Mouse (Mus musculus): ENCODE measurements around the gene Gm13757. TPM values are rescaled to one million over a fixed set of nuclear protein-coding genes. Genes with fewer than 3 reads are reported as not detected.
"Not testable (repeated sequence)": the region's sequence is repeated elsewhere in the genome, so short reads cannot be mapped to it uniquely, and the experiment has no call there.

The Gm13757 gene
- not detected in 2 replicates for polyA plus RNA-seq (2015; fragmentation: Nextera tagmentation; extraction: Ambion mirVana)

GRCm38 (mm10) chr2:88449031-88449430 lies at the start of gene Gm13757:
Gm13757 (minus strand) TSS chr2:88449131.
- Histone ChIP-seq H3K4me2 (replicated peaks; ENCODE audit: low read depth, low read length) (no peak within 1 kb of the TSS), H3K36me3 (ENCODE audit: insufficient read depth, low read length) (no peaks in the 10 kb centered on the region), H3K27me3 (replicated peaks; ENCODE audit: insufficient read depth, low read length) (no peaks in the 10 kb centered on the region), H3K9me3 (ENCODE audit: low read length) (no peaks in the 10 kb centered on the region), H3K4me1 (ENCODE audit: insufficient read depth, low read depth, low read length) (no peaks in the 10 kb centered on the region), H3K4me3 (ENCODE audit: low read depth, low read length) (no peak within 1 kb of the TSS), H3K9ac (replicated peaks; ENCODE audit: low read depth) (no peak within 1 kb of the TSS), H3K27ac (ENCODE audit: low read length) (no peak within 1 kb of the TSS)
- no peak for TF ChIP-seq EP300 (IDR thresholded peaks at IDR 0.05)
- TF ChIP-seq CTCF (IDR thresholded peaks at IDR 0.05) = no peak
- WGBS = 92% methylated on average over 1 of the region's 1 CpGs
- ATAC-seq (no peak), DNase-seq (ENCODE audit: low spot score) (no peak)

GRCm38 (mm10) chr2:88493020-88493419 lies 44.1 kb upstream of the Gm13757 start, which contains the start of gene Olfr1185-ps1:
Olfr1185-ps1 (plus strand) TSS chr2:88493320.
- Histone ChIP-seq H3K9ac (replicated peaks; ENCODE audit: low read depth) (no peak within 1 kb of the TSS), H3K9me3 (ENCODE audit: low read length) (no peaks in the 10 kb centered on the region), H3K4me2 (replicated peaks; ENCODE audit: low read depth, low read length) (no peak within 1 kb of the TSS), H3K4me3 (ENCODE audit: low read depth, low read length) (no peak within 1 kb of the TSS), H3K27me3 (replicated peaks; ENCODE audit: insufficient read depth, low read length) (no peaks in the 10 kb centered on the region), H3K36me3 (ENCODE audit: insufficient read depth, low read length) (no peaks in the 10 kb centered on the region), H3K27ac (ENCODE audit: low read length) (no peak within 1 kb of the TSS), H3K4me1 (ENCODE audit: insufficient read depth, low read depth, low read length) (no peaks in the 10 kb centered on the region)
- no peak for DNase-seq (ENCODE audit: low spot score)
- 55% methylated on average over 2 of the region's 2 CpGs for WGBS
- no peak for ATAC-seq
- TF ChIP-seq CTCF (IDR thresholded peaks at IDR 0.05) = no peak
- TF ChIP-seq EP300 (IDR thresholded peaks at IDR 0.05) = no peak

GRCm38 (mm10) chr2:88483298-88483697 lies 34.4 kb upstream of the Gm13757 start, which contains the start of gene Olfr1184:
Olfr1184 (plus strand) TSS chr2:88483598.
- ATAC-seq = no peak
- Histone ChIP-seq H3K4me3 (ENCODE audit: low read depth, low read length) (no peak within 1 kb of the TSS), H3K27ac (ENCODE audit: low read length) (no peak within 1 kb of the TSS), H3K4me2 (replicated peaks; ENCODE audit: low read depth, low read length) (no peak within 1 kb of the TSS), H3K9me3 (ENCODE audit: low read length) (no peaks in the 10 kb centered on the region), H3K4me1 (ENCODE audit: insufficient read depth, low read depth, low read length) (no peaks in the 10 kb centered on the region), H3K9ac (replicated peaks; ENCODE audit: low read depth) (no peak within 1 kb of the TSS), H3K27me3 (replicated peaks; ENCODE audit: insufficient read depth, low read length) (no peaks in the 10 kb centered on the region), H3K36me3 (ENCODE audit: insufficient read depth, low read length) (no peaks in the 10 kb centered on the region)
- TF ChIP-seq CTCF (IDR thresholded peaks at IDR 0.05) (no peak), EP300 (IDR thresholded peaks at IDR 0.05) (no peak)
- WGBS = 83% methylated on average over 2 of the region's 2 CpGs
- no peak for DNase-seq (ENCODE audit: low spot score)

- H3K27ac ChIP-seq (ENCODE audit: low read length); H3K4me2 ChIP-seq (replicated peaks; ENCODE audit: low read depth, low read length); H3K4me3 ChIP-seq (ENCODE audit: low read depth, low read length); H3K27me3 ChIP-seq (replicated peaks; ENCODE audit: insufficient read depth, low read length); DNase-seq (ENCODE audit: low spot score); H3K9me3 ChIP-seq (ENCODE audit: low read length); H3K36me3 ChIP-seq (ENCODE audit: insufficient read depth, low read length); H3K4me1 ChIP-seq (ENCODE audit: insufficient read depth, low read depth, low read length); ATAC-seq; H3K9ac ChIP-seq (replicated peaks; ENCODE audit: low read depth): not testable (repeated sequence)
- 92% methylated on average over 1 of the region's 1 CpGs for WGBS
These were observed 5.6 kb upstream of the Gm13757 start, which contains the start of gene Olfr1183 for GRCm38 (mm10) chr2:88454567-88454966. Olfr1183 (plus strand) TSS chr2:88454867.

GRCm38 (mm10) chr2:88426071-88426470 lies 22.9 kb downstream of the Gm13757 start, which contains the start of gene Olfr1181:
Olfr1181 (minus strand) TSS chr2:88426171.
- TF ChIP-seq EP300 (IDR thresholded peaks at IDR 0.05) = no peak
- no peak for TF ChIP-seq CTCF (IDR thresholded peaks at IDR 0.05)

GRCm38 (mm10) chr2:88419051-88419450 lies 29.9 kb downstream of the Gm13757 start, which contains the start of gene Olfr1180:
Olfr1180 (minus strand) TSS chr2:88419151.
- WGBS = 59% methylated on average over 2 of the region's 2 CpGs
- DNase-seq (ENCODE audit: low spot score) (no peak), ATAC-seq (no peak)
- Histone ChIP-seq H3K4me2 (replicated peaks; ENCODE audit: low read depth, low read length) (no peak within 1 kb of the TSS), H3K36me3 (ENCODE audit: insufficient read depth, low read length) (no peaks in the 10 kb centered on the region), H3K9ac (replicated peaks; ENCODE audit: low read depth) (no peak within 1 kb of the TSS), H3K27ac (ENCODE audit: low read length) (no peak within 1 kb of the TSS), H3K9me3 (ENCODE audit: low read length) (no peaks in the 10 kb centered on the region), H3K27me3 (replicated peaks; ENCODE audit: insufficient read depth, low read length) (no peaks in the 10 kb centered on the region), H3K4me1 (ENCODE audit: insufficient read depth, low read depth, low read length) (no peaks in the 10 kb centered on the region), H3K4me3 (ENCODE audit: low read depth, low read length) (no peak within 1 kb of the TSS)
- no peak for TF ChIP-seq EP300 (IDR thresholded peaks at IDR 0.05)
- no peak for TF ChIP-seq CTCF (IDR thresholded peaks at IDR 0.05)

More at GRCm38 (mm10) chr2:88426071-88426470, 22.9 kb downstream of the Gm13757 start, which contains the start of gene Olfr1181:
- Histone ChIP-seq H3K9me3 (ENCODE audit: low read length) (no peaks in the 10 kb centered on the region), H3K27ac (ENCODE audit: low read length) (no peak within 1 kb of the TSS), H3K27me3 (replicated peaks; ENCODE audit: insufficient read depth, low read length) (no peaks in the 10 kb centered on the region), H3K36me3 (ENCODE audit: insufficient read depth, low read length) (no peaks in the 10 kb centered on the region), H3K9ac (replicated peaks; ENCODE audit: low read depth) (no peak within 1 kb of the TSS), H3K4me1 (ENCODE audit: insufficient read depth, low read depth, low read length) (no peaks in the 10 kb centered on the region), H3K4me2 (replicated peaks; ENCODE audit: low read depth, low read length) (no peak within 1 kb of the TSS), H3K4me3 (ENCODE audit: low read depth, low read length) (no peak within 1 kb of the TSS)
- 76% methylated on average over 1 of the region's 1 CpGs for WGBS
- ATAC-seq = no peak
- no peak for DNase-seq (ENCODE audit: low spot score)
